Mouse (Mus musculus) neural tube, embryonic 15.5 days (tissue): ENCODE data around the gene Mapk13. TPM values are rescaled to one million over a fixed set of nuclear protein-coding genes. Genes with fewer than 3 reads are reported as not detected.

Source experiments
- ATAC-seq: fragments of 200-750 bp; cut with Nextera tagmentation; 2 replicates; pipeline ENCODE4 v1.8.0; 2017; ENCODE audit warnings: mild to moderate bottlenecking, moderate TSS enrichment, moderate library complexity; ENCODE audit not compliant: low FRiP score
- H3K27ac ChIP-seq: fragments of 300-500 bp; sonication (generic); replicated peaks from 2 replicates; pipeline ENCODE4 v1.5.1; 2015; ENCODE audit warnings: mild to moderate bottlenecking, inconsistent platforms
- H3K27me3 ChIP-seq: fragments of 300-500 bp; sonication (generic); replicated peaks from 2 replicates; pipeline ENCODE4 v1.6.1; 2015; ENCODE audit warnings: inconsistent platforms
- H3K36me3 ChIP-seq: fragments of 300-500 bp; sonication (generic); 2 replicates; pipeline ENCODE4 v1.6.1; 2015; ENCODE audit warnings: inconsistent platforms
- H3K4me1 ChIP-seq: fragments of 300-500 bp; sonication (generic); 2 replicates; pipeline ENCODE4 v1.6.1; 2015; ENCODE audit warnings: inconsistent platforms
- H3K4me2 ChIP-seq: fragments of 300-500 bp; sonication (generic); 2 replicates; pipeline ENCODE4 v1.6.1; 2015; ENCODE audit warnings: inconsistent platforms, mild to moderate bottlenecking, moderate library complexity
- H3K4me3 ChIP-seq: fragments of 300-500 bp; sonication (generic); replicated peaks from 2 replicates; pipeline ENCODE4 v1.5.1; 2015; ENCODE audit warnings: mild to moderate bottlenecking, inconsistent platforms
- H3K9ac ChIP-seq: fragments of 300-500 bp; sonication (generic); replicated peaks from 2 replicates; pipeline ENCODE4 v1.6.1; 2015; ENCODE audit warnings: mild to moderate bottlenecking, inconsistent platforms
- H3K9me3 ChIP-seq: fragments of 300-500 bp; sonication (generic); replicated peaks from 2 replicates; pipeline ENCODE4 v1.6.1; 2016; ENCODE audit warnings: inconsistent platforms
- WGBS: fragments of 180-500 bp; shearing (Covaris S2); methylation state at CpG from one replicate; pipeline ENCODE4 v1.1.7; 2015; ENCODE audit warnings: mixed read lengths; 5-methylcytosine and 5-hydroxymethylcytosine counted together
- polyA plus RNA-seq: library from polyadenylated mRNA; unstranded; fragments of >200 nt; fragmentation: Nextera tagmentation; extraction: Ambion mirVana; gene quantifications from 2 replicates; pipeline ENCODE4 v1.2.1, GENCODE M21; 2015

The Mapk13 gene
- polyA plus RNA-seq, 1 experiment from 2014 or later, result 1.2 TPM

GRCm38 (mm10) chr17:28777231-28778005, 8.3 kb downstream of the Mapk13 start:
- Histone ChIP-seq H3K9me3 (no peaks in the 10 kb centered on the region), H3K4me2 (no peak overlapping the region), H3K4me3 (no peak overlapping the region), H3K4me1 (no peaks in the 10 kb centered on the region), H3K27me3 (no peaks in the 10 kb centered on the region), H3K9ac (no peak overlapping the region), H3K36me3 (no peaks in the 10 kb centered on the region), H3K27ac (no peak overlapping the region)
- WGBS, result 84% methylated on average over 16 of the region's 16 CpGs
- no peak for ATAC-seq

- Histone ChIP-seq H3K27ac (no peak overlapping the region), H3K4me1 (no peaks in the 10 kb centered on the region), H3K4me3 (no peak overlapping the region), H3K9me3 (no peaks in the 10 kb centered on the region), H3K4me2 (no peak overlapping the region), H3K9ac (no peak overlapping the region), H3K36me3 (no peaks in the 10 kb centered on the region), H3K27me3 (no peaks in the 10 kb centered on the region)
- 93% methylated on average over 3 of the region's 3 CpGs for WGBS
- no peak for ATAC-seq
Measured at GRCm38 (mm10) chr17:28779735-28780134, 10.6 kb downstream of the Mapk13 start.

- no peak for ATAC-seq
- H3K27ac ChIP-seq, result no peak overlapping the region
- WGBS, result 89% methylated on average over 3 of the region's 3 CpGs
Measured at GRCm38 (mm10) chr17:28780836-28781235, 11.7 kb downstream of the Mapk13 start.

GRCm38 (mm10) chr17:28781290-28782045, 12.4 kb downstream of the Mapk13 start:
- Histone ChIP-seq H3K9me3 (no peaks in the 10 kb centered on the region), H3K4me1 (no peaks in the 10 kb centered on the region), H3K9ac (no peak overlapping the region), H3K4me3 (no peak overlapping the region), H3K4me2 (no peak overlapping the region), H3K27ac (no peak overlapping the region), H3K36me3 (no peaks in the 10 kb centered on the region), H3K27me3 (no peaks in the 10 kb centered on the region)
- WGBS, result 50% methylated on average over 9 of the region's 9 CpGs
- ATAC-seq, result no peak

More at GRCm38 (mm10) chr17:28780836-28781235, 11.7 kb downstream of the Mapk13 start:
- H3K27me3 ChIP-seq, result no peaks in the 10 kb centered on the region
- H3K9me3 ChIP-seq, result no peaks in the 10 kb centered on the region
- H3K4me2 ChIP-seq, result no peak overlapping the region
- no peak overlapping the region for H3K4me3 ChIP-seq
- H3K4me1 ChIP-seq, result no peaks in the 10 kb centered on the region
- no peak overlapping the region for H3K9ac ChIP-seq
- no peaks in the 10 kb centered on the region for H3K36me3 ChIP-seq

- Histone ChIP-seq H3K4me3 (no peak overlapping the region), H3K27ac (no peak overlapping the region), H3K9ac (no peak overlapping the region), H3K9me3 (no peaks in the 10 kb centered on the region), H3K36me3 (no peaks in the 10 kb centered on the region), H3K4me2 (no peak overlapping the region), H3K4me1 (no peaks in the 10 kb centered on the region), H3K27me3 (no peaks in the 10 kb centered on the region)
- no peak for ATAC-seq
- WGBS, result 87% methylated on average over 3 of the region's 3 CpGs
Measured at GRCm38 (mm10) chr17:28785036-28785435, 15.9 kb downstream of the Mapk13 start.

GRCm38 (mm10) chr17:28787507-28787906, 18.4 kb downstream of the Mapk13 start:
- no peaks in the 10 kb centered on the region for H3K4me1 ChIP-seq
- H3K27ac ChIP-seq, result no peak overlapping the region
- H3K27me3 ChIP-seq, result no peaks in the 10 kb centered on the region
- H3K4me2 ChIP-seq, result no peak overlapping the region
- no peak for ATAC-seq
- no peaks in the 10 kb centered on the region for H3K9me3 ChIP-seq
- no peak overlapping the region for H3K4me3 ChIP-seq
- H3K36me3 ChIP-seq, result no peaks in the 10 kb centered on the region
- H3K9ac ChIP-seq, result no peak overlapping the region
- WGBS, result 96% methylated on average over 12 of the region's 12 CpGs

- no peaks in the 10 kb centered on the region for H3K27me3 ChIP-seq
- no peak for ATAC-seq
Measured at GRCm38 (mm10) chr17:28797031-28797430, 27.9 kb downstream of the Mapk13 start.

GRCm38 (mm10) chr17:28799291-28800160, 30.4 kb downstream of the Mapk13 start:
- Histone ChIP-seq H3K9ac (0 out of 2 replicates have a peak overlapping the region, but pooled peaks have one; percentile 28), H3K27ac (peak overlapping the region; percentile 99; the same call in 1 of the 2 replicates), H3K4me3 (peak overlapping the region; percentile 75), H3K27me3 (no peaks in the 10 kb centered on the region), H3K9me3 (no peaks in the 10 kb centered on the region), H3K4me1 (peaks cover 32% of the 10 kb centered on the region), H3K36me3 (no peaks in the 10 kb centered on the region), H3K4me2 (peak overlapping the region; percentile 98)
- WGBS, result 9% methylated on average over 14 of the region's 14 CpGs
- ATAC-seq, result no peak

More at GRCm38 (mm10) chr17:28797031-28797430, 27.9 kb downstream of the Mapk13 start:
- peaks cover 19% of the 10 kb centered on the region for H3K4me1 ChIP-seq
- H3K9ac ChIP-seq, result no peak overlapping the region
- no peak overlapping the region for H3K4me3 ChIP-seq
- WGBS, result 92% methylated on average over 4 of the region's 4 CpGs
- H3K9me3 ChIP-seq, result no peaks in the 10 kb centered on the region
- no peak overlapping the region for H3K27ac ChIP-seq
- H3K36me3 ChIP-seq, result no peaks in the 10 kb centered on the region
- H3K4me2 ChIP-seq, result no peak overlapping the region

- Histone ChIP-seq H3K4me2 (peak overlapping the region; percentile 98), H3K4me1 (peaks cover 32% of the 10 kb centered on the region), H3K4me3 (peak overlapping the region; percentile 75), H3K27me3 (no peaks in the 10 kb centered on the region), H3K27ac (peak overlapping the region; percentile 99), H3K9ac (peak overlapping the region; percentile 96), H3K36me3 (no peaks in the 10 kb centered on the region), H3K9me3 (no peaks in the 10 kb centered on the region)
- ATAC-seq, result peak; percentile 21; the same call in 1 of the 2 replicates
- under 1% methylated on average over 15 of the region's 15 CpGs for WGBS
Measured at GRCm38 (mm10) chr17:28800281-28800670, 31.2 kb downstream of the Mapk13 start.

- Histone ChIP-seq H3K4me1 (peaks cover 32% of the 10 kb centered on the region), H3K27ac (peak within 1 kb of the TSS; percentile 99), H3K9me3 (no peaks in the 10 kb centered on the region), H3K36me3 (no peaks in the 10 kb centered on the region), H3K4me3 (peak within 1 kb of the TSS; percentile 75), H3K27me3 (no peaks in the 10 kb centered on the region), H3K4me2 (peak within 1 kb of the TSS; percentile 98), H3K9ac (peak within 1 kb of the TSS; percentile 96)
- ATAC-seq, result peak; percentile 80
- under 1% methylated on average over 65 of the region's 99 CpGs for WGBS
Measured at GRCm38 (mm10) chr17:28800671-28801412, 31.7 kb downstream of the Mapk13 start, which contains the start of gene Brpf3. Brpf3 (plus strand) TSS chr17:28801090.
